Comparison of ENCODE assay signal across 8 mouse cellular contexts in the genomic region with DNA sequence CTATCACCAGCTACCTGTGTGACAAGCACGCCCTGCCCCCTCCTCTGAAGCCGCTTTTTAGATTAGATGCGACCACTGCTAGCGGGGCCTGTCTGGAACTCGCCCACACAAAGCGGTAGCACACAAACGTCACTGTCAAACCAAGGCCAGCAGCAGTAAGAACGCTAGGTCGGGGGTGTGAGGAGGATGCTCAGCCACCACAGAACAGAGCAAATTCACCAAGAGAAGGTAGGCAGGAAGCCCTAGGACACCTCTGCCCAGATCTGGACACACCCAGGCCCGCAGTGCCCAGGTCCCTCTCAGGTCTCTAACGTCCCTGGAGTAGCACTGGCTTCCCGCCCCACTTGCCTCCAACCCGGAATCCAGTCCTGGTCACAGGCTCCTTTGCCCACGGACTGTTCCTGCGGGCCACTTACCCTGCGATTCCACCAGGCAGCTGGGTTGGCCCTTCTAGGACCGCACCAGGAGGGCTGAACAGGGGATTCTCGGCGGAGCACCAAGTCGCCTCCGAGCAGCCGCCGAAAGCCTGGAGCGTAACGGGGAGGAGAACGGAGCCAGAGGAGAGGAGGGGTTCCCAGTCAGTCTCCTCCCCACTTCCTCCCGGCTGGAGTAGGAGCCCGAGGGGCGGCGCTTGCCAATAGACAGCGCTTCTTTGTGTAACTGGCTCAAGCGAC. TPM values are rescaled to one million over a fixed set of nuclear protein-coding genes. Genes with fewer than 3 reads are reported as not detected.
DNase-seq lines count a peak whose midpoint lies in the region; ATAC-seq and TF ChIP-seq lines count a peak whose summit lies in the region.

No protein-coding gene starts in this region.

- peak overlapping the region; percentile 68 for H3K4me3 ChIP-seq in C2C12 (ENCODE audit: insufficient read depth, poor library complexity, severe bottlenecking)
- H3K4me3 ChIP-seq in forebrain, embryonic 12.5 days (replicated peaks), result peak overlapping the region; percentile 74
- H3K4me3 ChIP-seq in heart, embryonic 15.5 days, result peak overlapping the region; percentile 93
- peak overlapping the region; percentile 69 for H3K4me3 ChIP-seq in liver, adult 2 months (ENCODE audit: insufficient read depth, low read depth, low read length)
- peak overlapping the region; percentile 64 for H3K4me3 ChIP-seq in midbrain, postnatal 0 days (ENCODE audit: low read depth, low read length)

- DNase-seq in c-Kit-positive CD71-negative TER-119-negative erythroid progenitor cells, embryonic 14.5 days (ENCODE audit: low read depth), result peak; percentile 35
- peak; percentile 90 for DNase-seq in kidney, postnatal 14 days
- peak; percentile 50 for DNase-seq in liver, adult 2 months (ENCODE audit: extremely low read depth, low read depth, low spot score)
- DNase-seq in midbrain, postnatal 0 days (ENCODE audit: low spot score), result peak; percentile 93
- DNase-seq in testis, postnatal 14 days (ENCODE audit: low spot score), result peak; percentile 73

- WGBS in forebrain, embryonic 12.5 days, result under 1% methylated on average over 32 of the region's 32 CpGs
- WGBS in heart, embryonic 15.5 days, result under 1% methylated on average over 32 of the region's 32 CpGs
- WGBS in liver, adult 2 months, result under 1% methylated on average over 32 of the region's 32 CpGs
- WGBS in midbrain, postnatal 0 days, result 0% methylated on average over 32 of the region's 32 CpGs

- no peak for TF ChIP-seq POLR2A in liver, adult 2 months (IDR thresholded peaks at IDR 0.05; ENCODE audit: extremely low read depth, insufficient read depth, low read length)

- no peaks in the 10 kb centered on the region for H3K27me3 ChIP-seq in C2C12 (ENCODE audit: control insufficient read depth, insufficient read depth, insufficient read length)
- H3K27me3 ChIP-seq in forebrain, embryonic 12.5 days, result no peaks in the 10 kb centered on the region
- no peaks in the 10 kb centered on the region for H3K27me3 ChIP-seq in heart, embryonic 15.5 days
- H3K27me3 ChIP-seq in liver, adult 2 months (ENCODE audit: control insufficient read depth, insufficient read depth, low read length), result no peaks in the 10 kb centered on the region
- no peaks in the 10 kb centered on the region for H3K27me3 ChIP-seq in midbrain, postnatal 0 days (ENCODE audit: insufficient read depth, low read length)

- peak overlapping the region; percentile 89 for H3K9ac ChIP-seq in forebrain, embryonic 12.5 days
- H3K9ac ChIP-seq in heart, embryonic 15.5 days, result peak overlapping the region; percentile 87
- H3K9ac ChIP-seq in liver, adult 2 months (ENCODE audit: low read depth, low read length), result peak overlapping the region; percentile 67
- H3K9ac ChIP-seq in midbrain, postnatal 0 days (replicated peaks; ENCODE audit: low read length, poor library complexity, severe bottlenecking), result peak overlapping the region; percentile 92

- peak overlapping the region; percentile 98 for H3K27ac ChIP-seq in forebrain, embryonic 12.5 days
- H3K27ac ChIP-seq in heart, embryonic 15.5 days, result peak overlapping the region; percentile 95
- H3K27ac ChIP-seq in liver, adult 2 months (replicated peaks; ENCODE audit: insufficient read depth, low read depth, low read length), result no peak overlapping the region
- peak overlapping the region; percentile 98 for H3K27ac ChIP-seq in midbrain, postnatal 0 days (ENCODE audit: low read depth, low read length)

- peaks cover 23% of the 10 kb centered on the region for H3K4me1 ChIP-seq in forebrain, embryonic 12.5 days
- peaks cover 14% of the 10 kb centered on the region for H3K4me1 ChIP-seq in heart, embryonic 15.5 days (replicated peaks)
- H3K4me1 ChIP-seq in liver, adult 2 months (ENCODE audit: control insufficient read depth, insufficient read depth, low read length), result no peaks in the 10 kb centered on the region
- H3K4me1 ChIP-seq in midbrain, postnatal 0 days (ENCODE audit: insufficient read depth, low read length), result peaks cover 3% of the 10 kb centered on the region; the same call in 1 of the 2 replicates

- H3K4me2 ChIP-seq in forebrain, embryonic 12.5 days, result peak overlapping the region; percentile 59
- peak overlapping the region; percentile 82 for H3K4me2 ChIP-seq in heart, embryonic 15.5 days
- peak overlapping the region; percentile 84 for H3K4me2 ChIP-seq in midbrain, postnatal 0 days (ENCODE audit: low read depth, low read length, poor library complexity, severe bottlenecking)

- H3K79me2 ChIP-seq in C2C12 (ENCODE audit: control insufficient read depth, insufficient read depth), result peaks cover 19% of the 10 kb centered on the region
- H3K79me2 ChIP-seq in liver, adult 2 months (ENCODE audit: control insufficient read depth, insufficient read depth, low read length), result no peaks in the 10 kb centered on the region

- H3K36me3 ChIP-seq in C2C12 (ENCODE audit: control insufficient read depth, insufficient read depth), result no peaks in the 10 kb centered on the region
- peaks cover 14% of the 10 kb centered on the region for H3K36me3 ChIP-seq in forebrain, embryonic 12.5 days (replicated peaks)
- H3K36me3 ChIP-seq in heart, embryonic 15.5 days, result no peaks in the 10 kb centered on the region
- H3K36me3 ChIP-seq in liver, adult 2 months (ENCODE audit: control insufficient read depth, insufficient read depth, low read length), result no peaks in the 10 kb centered on the region
- peaks cover 4% of the 10 kb centered on the region; the same call in 1 of the 2 replicates for H3K36me3 ChIP-seq in midbrain, postnatal 0 days (ENCODE audit: insufficient read depth, low read length)

- H3ac ChIP-seq in C2C12 (ENCODE audit: control insufficient read depth, insufficient read length, low read depth), result peak overlapping the region; percentile 80

- ATAC-seq in forebrain, embryonic 12.5 days (ENCODE audit: low FRiP score), result peak; percentile 93
- peak; percentile 94 for ATAC-seq in heart, embryonic 15.5 days (replicated peaks; ENCODE audit: insufficient number of reproducible peaks, insufficient read depth, low FRiP score, low read depth)
- ATAC-seq in midbrain, postnatal 0 days (ENCODE audit: low FRiP score), result peak; percentile 91

- no peaks in the 10 kb centered on the region for H3K9me3 ChIP-seq in forebrain, embryonic 12.5 days
- no peaks in the 10 kb centered on the region for H3K9me3 ChIP-seq in heart, embryonic 15.5 days (replicated peaks)
- no peaks in the 10 kb centered on the region for H3K9me3 ChIP-seq in midbrain, postnatal 0 days (ENCODE audit: low read length)

- H3K79me3 ChIP-seq in C2C12 (ENCODE audit: low read depth), result peaks cover 7% of the 10 kb centered on the region

- no peak for TF ChIP-seq CTCF in C2C12 (IDR thresholded peaks at IDR 0.05; ENCODE audit: control insufficient read depth, insufficient read depth, insufficient read length)
- TF ChIP-seq CTCF in liver, adult 2 months (IDR thresholded peaks at IDR 0.05; ENCODE audit: low read depth, low read length), result no peak
- no peak; the same call in 1 of the 2 replicates for TF ChIP-seq CTCF in midbrain, postnatal 0 days (IDR thresholded peaks at IDR 0.05)

TF ChIP-seq in C2C12, 6 proteins besides CTCF, POLR2A, EP300 and RAD21:
- TF ChIP-seq MAX (IDR thresholded peaks at IDR 0.05) (no peak), MYOG (IDR thresholded peaks at IDR 0.05; ENCODE audit: control insufficient read depth, extremely low read depth, insufficient read length) (no peak), CEBPB (IDR thresholded peaks at IDR 0.05; ENCODE audit: low read depth) (no peak), USF1 (IDR thresholded peaks at IDR 0.05; ENCODE audit: low read depth) (no peak), FOSL1 (IDR thresholded peaks at IDR 0.05; ENCODE audit: insufficient read depth, low read length, poor library complexity, severe bottlenecking) (no peak), MYOD1 (IDR thresholded peaks at IDR 0.05; ENCODE audit: control insufficient read depth, insufficient read length, low read depth) (no peak)

RNA-seq across cellular contexts. Expression of gene Tcaf1, which starts 17.2 kb away (rescaled TPM):
- polyA plus RNA-seq in C2C12 (2012; fragmentation: generic; extraction: Trizol), result 19.3 TPM
- polyA plus RNA-seq in forebrain, embryonic 12.5 days (2016; fragmentation: Nextera tagmentation; extraction: Ambion mirVana), result 164 and 179 TPM in 2 replicates
- polyA plus RNA-seq in heart, embryonic 15.5 days (2015; fragmentation: Nextera tagmentation; extraction: Ambion mirVana), result 41.4 and 48.0 TPM in 2 replicates
- total RNA-seq in liver, adult 2 months (2014; rRNA removed), result 2.5 and 3.2 TPM in 2 replicates
- polyA plus RNA-seq in liver, adult 2 months (2012; rRNA removed), result 1.2 and 1.6 TPM in 2 replicates
- 306 and 314 TPM in 2 replicates for total RNA-seq in midbrain, postnatal 0 days (2014; rRNA removed)
- 195 and 199 TPM in 2 replicates for polyA plus RNA-seq in midbrain, postnatal 0 days (2015; fragmentation: Nextera tagmentation; extraction: Ambion mirVana)

RNA-seq across cellular contexts. Expression of gene Olfr453, which starts 46.5 kb away (rescaled TPM):
- polyA plus RNA-seq in C2C12 (2012; fragmentation: generic; extraction: Trizol), result not detected
- polyA plus RNA-seq in forebrain, embryonic 12.5 days (2016; fragmentation: Nextera tagmentation; extraction: Ambion mirVana), result not detected in 2 replicates
- not detected in 2 replicates for polyA plus RNA-seq in heart, embryonic 15.5 days (2015; fragmentation: Nextera tagmentation; extraction: Ambion mirVana)
- not detected in 2 replicates for total RNA-seq in liver, adult 2 months (2014; rRNA removed)
- not detected in 2 replicates for polyA plus RNA-seq in liver, adult 2 months (2012; rRNA removed)
- not detected in 2 replicates for total RNA-seq in midbrain, postnatal 0 days (2014; rRNA removed)
- not detected in 2 replicates for polyA plus RNA-seq in midbrain, postnatal 0 days (2015; fragmentation: Nextera tagmentation; extraction: Ambion mirVana)

RNA-seq across cellular contexts. Expression of gene Tcaf2, which starts 47.6 kb away (rescaled TPM):
- 4.3 TPM for polyA plus RNA-seq in C2C12 (2012; fragmentation: generic; extraction: Trizol)
- polyA plus RNA-seq in forebrain, embryonic 12.5 days (2016; fragmentation: Nextera tagmentation; extraction: Ambion mirVana), result 2.7 and 2.8 TPM in 2 replicates
- polyA plus RNA-seq in heart, embryonic 15.5 days (2015; fragmentation: Nextera tagmentation; extraction: Ambion mirVana), result 2.2 and 3.9 TPM in 2 replicates
- total RNA-seq in liver, adult 2 months (2014; rRNA removed), result 0.65 and 0.67 TPM in 2 replicates
- polyA plus RNA-seq in liver, adult 2 months (2012; rRNA removed), result 0.10 and 0.18 TPM in 2 replicates
- 3.1 and 4.7 TPM in 2 replicates for total RNA-seq in midbrain, postnatal 0 days (2014; rRNA removed)
- polyA plus RNA-seq in midbrain, postnatal 0 days (2015; fragmentation: Nextera tagmentation; extraction: Ambion mirVana), result 1.5 and 1.8 TPM in 2 replicates

Comparison
In these comparisons a context has a peak if more than half of its experiments do, and no peak if none do; other contexts are left out.
1. DNase-seq: peak in every context shown above with its lines; median percentile 93 in midbrain, postnatal 0 days; 90 in kidney, postnatal 14 days; 73 in testis, postnatal 14 days; 50 in liver, adult 2 months; 35 in c-Kit-positive CD71-negative TER-119-negative erythroid progenitor cells, embryonic 14.5 days.